Mouse (Mus musculus) embryonic fibroblast, embryonic 13.5 days (primary cell): ENCODE results near the gene Mapkbp1.

Experiments used
- CTCF ChIP-seq: IDR thresholded peaks from 2 replicates; pipeline ENCODE4 v1.5.1; 2011; ENCODE audit warnings: mild to moderate bottlenecking, control low read depth, low read length, moderate library complexity, borderline replicate concordance; ENCODE audit not compliant: insufficient read depth
- POLR2A ChIP-seq: IDR thresholded peaks from 2 replicates; pipeline ENCODE4 v1.6.1; 2011; ENCODE audit warnings: low read depth, mild to moderate bottlenecking, control low read depth, low read length, moderate library complexity

DNA sequence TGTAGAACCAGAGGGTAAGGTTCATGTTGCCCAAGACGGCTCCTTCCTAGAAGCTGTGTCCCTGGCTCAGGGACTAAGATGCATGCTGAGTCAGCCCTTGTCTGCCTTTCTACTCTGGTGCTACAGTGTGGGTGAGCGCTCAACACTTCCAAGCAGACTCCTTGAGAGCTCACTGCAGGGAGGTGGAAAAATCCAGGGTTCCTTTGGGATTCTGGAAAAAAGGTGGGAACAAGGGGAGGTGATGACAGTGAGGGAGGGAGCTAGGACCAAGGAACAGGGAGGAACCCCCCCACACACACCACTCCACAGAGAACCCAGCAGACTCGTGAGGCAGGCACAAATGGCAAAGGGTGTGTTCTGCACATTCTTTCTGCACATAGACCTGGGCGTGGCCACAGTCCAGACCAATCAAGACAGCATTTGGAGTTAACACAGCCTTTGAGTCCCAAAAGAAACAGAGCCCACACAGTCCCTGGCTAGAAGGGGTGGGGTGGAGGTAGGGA is 71.7 kb downstream of the Mapkbp1 start:
- TF ChIP-seq POLR2A (peak; percentile 65), CTCF (no peak)
